Mouse (Mus musculus) heart, postnatal 4 days (tissue): ENCODE measurements at regions not wholly inside any gene's neighbourhood (a gene's known extent, or its start where the extent isn't known, plus 50 kb on each side); places are given as distances from the start of the nearest gene placed in this dataset.

Experiments
- DNase-seq: peaks from one replicate; pipeline ENCODE4 v3.0.0; 2021

DNA sequence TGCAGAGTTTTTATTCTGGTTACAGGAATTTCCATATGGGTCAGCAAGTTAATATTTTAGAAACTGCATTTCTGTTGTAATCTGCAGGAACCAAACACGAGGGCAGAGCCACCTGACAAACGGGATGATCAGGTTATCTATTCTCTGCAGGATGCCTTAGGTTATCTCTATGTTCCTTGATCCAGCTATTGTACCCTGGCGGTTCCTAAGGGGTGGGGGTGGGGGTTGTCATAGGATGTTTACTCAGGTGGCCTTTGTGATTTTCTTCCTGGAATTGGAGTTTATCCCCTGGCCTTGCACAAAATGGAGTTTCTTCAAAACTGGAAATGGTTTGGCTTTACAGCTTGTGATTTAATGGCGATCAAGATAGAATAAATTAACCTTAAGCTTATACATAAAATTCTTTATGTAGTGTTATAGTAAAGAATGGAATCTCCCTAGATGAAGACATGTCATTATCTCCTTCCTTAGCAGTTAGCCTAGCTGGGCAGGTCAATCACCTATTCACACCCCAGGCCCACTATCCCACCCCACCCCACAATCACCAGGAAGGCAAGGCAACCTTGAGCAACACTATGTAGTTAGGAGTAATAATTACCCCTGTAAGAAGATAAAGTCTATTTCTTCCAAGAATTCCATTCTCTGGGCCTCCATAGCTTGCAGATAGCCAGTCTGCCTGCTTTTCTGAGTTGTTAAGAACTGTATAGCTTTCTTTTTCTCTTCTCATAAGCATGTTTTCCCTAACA lies 192.3 kb upstream of the B430218F22Rik start:
- no peak for DNase-seq

GRCm38 (mm10) chr13:118208146-118208545 lies 178.3 kb upstream of the B430218F22Rik start:
- no peak for DNase-seq

DNA sequence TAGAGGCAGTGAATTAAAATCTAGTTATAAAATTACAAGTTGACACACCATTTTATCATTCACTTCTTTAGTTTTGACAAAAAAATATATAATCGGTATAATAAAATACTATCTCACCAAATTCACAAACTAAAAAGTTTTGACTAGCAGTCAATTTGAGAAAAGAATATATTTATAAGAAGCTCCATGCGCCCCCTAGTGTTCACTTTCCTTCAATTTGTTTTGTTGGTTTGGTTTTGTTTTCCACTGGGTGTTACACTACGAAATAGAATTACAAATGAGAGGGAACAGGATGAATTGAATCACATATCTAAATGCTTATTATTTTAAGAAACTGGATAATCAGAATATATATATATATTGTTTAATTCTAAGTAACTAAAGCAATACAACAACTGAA lies 159.1 kb upstream of the B430218F22Rik start:
- DNase-seq, result peak; percentile 40

DNA sequence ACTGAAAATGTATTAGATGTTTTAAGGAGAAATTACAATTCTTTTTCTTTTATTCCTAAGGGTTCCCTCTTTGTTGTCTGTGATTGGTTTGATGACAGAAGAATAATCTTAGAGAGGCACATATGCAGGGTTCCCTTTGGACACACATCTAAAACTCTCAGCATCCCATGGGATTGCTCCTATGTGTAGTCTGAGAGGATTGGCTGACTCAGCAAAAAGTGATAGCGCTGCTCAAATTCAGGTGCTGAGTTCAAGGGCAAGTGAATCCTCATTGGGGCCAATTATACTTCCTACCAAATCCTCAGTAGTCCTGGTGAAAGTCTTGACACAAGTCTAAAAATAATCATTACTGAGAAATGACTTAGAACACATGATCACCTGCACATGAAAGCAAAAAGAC lies 148.5 kb upstream of the B430218F22Rik start:
- DNase-seq, result no peak

DNA sequence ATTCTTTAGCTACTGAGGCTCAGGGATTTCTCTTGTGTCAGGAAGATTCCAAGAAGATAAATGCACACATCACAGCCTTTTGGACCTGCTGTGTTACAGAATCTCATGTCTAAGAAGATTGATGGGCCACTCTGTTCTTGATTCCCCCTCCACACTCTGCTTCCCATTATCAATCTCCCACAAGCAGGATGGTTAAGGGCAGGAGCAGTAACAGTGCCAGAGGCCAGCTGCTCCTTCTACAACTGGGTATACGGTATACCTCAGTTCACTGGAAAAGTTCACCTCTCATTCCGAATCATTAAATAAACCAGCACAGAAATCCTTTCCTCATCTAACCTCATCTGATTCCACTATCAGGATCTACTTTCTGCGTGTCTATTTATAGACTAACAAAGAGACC lies 141.8 kb upstream of the B430218F22Rik start:
- DNase-seq, result no peak

DNA sequence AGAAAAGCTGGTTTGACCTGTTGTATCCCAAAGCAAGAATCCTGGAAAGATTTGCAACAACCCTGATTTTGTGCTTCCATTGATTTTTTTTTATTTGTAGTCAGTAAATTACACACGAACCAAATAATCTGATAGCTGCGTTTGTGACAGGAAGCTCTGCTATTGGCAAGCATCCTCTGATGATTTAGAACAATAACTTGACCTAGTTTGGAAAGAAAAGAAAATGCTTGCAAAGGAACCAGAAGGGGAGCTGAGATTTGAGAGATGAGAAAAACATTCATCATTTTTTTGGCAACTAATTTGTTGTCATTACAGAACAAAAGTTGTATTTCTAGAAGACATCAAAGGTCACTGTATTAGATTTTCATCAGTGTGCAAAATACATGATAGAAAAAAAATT lies 140.9 kb upstream of the B430218F22Rik start:
- DNase-seq, result no peak

DNA sequence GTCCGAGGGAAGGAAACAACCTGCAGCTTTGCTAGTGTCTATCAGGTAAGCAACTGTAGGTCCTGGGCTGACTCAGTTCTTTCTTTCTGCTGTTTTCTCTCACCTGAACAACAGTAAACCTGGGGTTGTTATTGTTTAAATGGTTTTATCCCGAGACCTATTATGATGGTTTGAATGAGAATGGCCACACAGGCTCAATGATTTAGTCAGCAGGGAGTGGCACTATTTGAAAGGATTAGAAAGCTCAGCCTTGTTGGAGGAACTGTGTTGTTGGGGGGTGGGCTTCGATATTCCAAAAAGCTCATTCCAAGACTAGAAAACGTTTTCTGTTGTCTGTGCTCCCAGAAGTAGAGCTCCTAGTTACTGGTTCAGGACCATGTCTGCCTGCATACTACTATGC lies 126.8 kb upstream of the B430218F22Rik start:
- no peak for DNase-seq

GRCm38 (mm10) chr13:118262971-118263370 lies 123.5 kb upstream of the B430218F22Rik start:
- no peak for DNase-seq

GRCm38 (mm10) chr13:118265763-118266520 lies 120.5 kb upstream of the B430218F22Rik start:
- no peak for DNase-seq

DNA sequence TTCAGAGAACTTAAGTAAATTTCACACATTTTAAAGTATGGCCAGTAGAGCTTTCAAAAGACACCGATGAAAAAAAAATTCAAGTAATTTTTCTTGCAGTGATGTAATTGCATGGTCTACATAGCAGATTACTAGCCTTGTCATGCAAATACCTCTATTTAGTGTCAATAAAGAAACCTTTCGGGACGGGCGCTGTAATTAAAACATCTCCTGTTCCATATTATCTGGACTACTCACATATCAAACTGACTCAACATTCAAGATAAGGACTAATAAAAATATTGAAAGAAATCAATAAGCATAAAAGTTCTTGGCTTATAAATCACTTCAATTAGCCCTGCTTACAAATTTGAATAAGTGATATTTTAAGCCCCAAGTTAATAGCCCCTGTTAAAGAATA lies 113.5 kb upstream of the B430218F22Rik start:
- no peak for DNase-seq

DNA sequence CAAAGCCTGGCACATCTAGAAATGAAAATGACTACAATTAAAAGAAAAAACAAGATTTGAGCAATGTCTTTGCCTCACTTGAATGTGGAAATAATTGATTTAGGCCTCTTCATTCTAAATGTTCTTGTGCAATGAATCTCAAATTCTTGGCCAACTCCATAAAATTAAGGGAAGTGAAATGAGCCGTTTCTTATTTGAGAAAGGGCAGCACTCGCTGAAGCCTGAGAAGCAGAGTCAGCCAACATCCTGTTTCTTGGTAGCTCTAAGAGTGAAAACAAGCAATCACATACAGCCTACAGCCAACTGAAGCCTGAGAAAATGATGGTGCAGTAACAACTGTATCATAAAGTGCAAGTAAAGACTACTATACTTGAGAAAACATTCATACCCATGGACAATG lies 105.5 kb upstream of the B430218F22Rik start:
- DNase-seq, result no peak

DNA sequence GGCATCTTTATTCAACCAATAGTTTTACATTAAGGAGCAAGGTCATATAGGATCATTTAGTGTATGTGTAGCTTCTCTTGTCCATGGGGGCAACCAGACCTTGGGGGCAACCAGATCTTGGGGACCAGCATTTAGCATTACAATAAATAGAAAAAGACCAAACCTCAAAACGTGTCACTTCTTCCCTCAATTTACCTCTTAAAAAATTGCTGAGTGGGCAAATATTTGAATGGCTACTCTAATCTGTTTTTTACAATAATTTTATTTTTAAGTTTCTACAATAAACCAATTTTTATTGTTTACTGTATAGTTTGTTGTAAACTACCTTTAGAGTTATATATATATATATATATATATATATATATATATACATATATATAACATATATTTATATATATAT lies 92.7 kb upstream of the B430218F22Rik start:
- DNase-seq, result no peak

GRCm38 (mm10) chr13:118310080-118310479 lies 76.3 kb upstream of the B430218F22Rik start:
- no peak for DNase-seq

- no peak for DNase-seq
Observed at GRCm38 (mm10) chr13:118313676-118314075, 72.8 kb upstream of the B430218F22Rik start.
